Mouse (Mus musculus) midbrain, embryonic 10.5 days (tissue): Measurements from ENCODE around the gene Heg1. TPM values are rescaled to one million over a fixed set of nuclear protein-coding genes. Genes with fewer than 3 reads are reported as not detected.

Experiments used
- DNase-seq: peaks from one replicate; pipeline ENCODE4 v3.0.0-alpha.2; 2017; ENCODE audit warnings: low spot score
- H3K27ac ChIP-seq: fragments of 300-500 bp; sonication (generic); replicated peaks from 2 replicates; pipeline ENCODE4 v1.5.1; 2016; ENCODE audit warnings: mild to moderate bottlenecking
- H3K27me3 ChIP-seq: fragments of 300-500 bp; sonication (generic); 2 replicates; pipeline ENCODE4 v1.6.1; 2016; ENCODE audit warnings: low read depth, mild to moderate bottlenecking; ENCODE audit not compliant: poor library complexity, severe bottlenecking
- H3K36me3 ChIP-seq: fragments of 300-500 bp; sonication (generic); 2 replicates; pipeline ENCODE4 v1.6.1; 2016; ENCODE audit warnings: mild to moderate bottlenecking, moderate library complexity
- H3K4me1 ChIP-seq: fragments of 300-500 bp; sonication (generic); 2 replicates; pipeline ENCODE4 v1.6.1; 2016
- H3K4me3 ChIP-seq: fragments of 300-500 bp; sonication (generic); 2 replicates; pipeline ENCODE4 v1.5.1; 2016; ENCODE audit warnings: mild to moderate bottlenecking, moderate library complexity
- H3K9me3 ChIP-seq: fragments of 300-500 bp; sonication (generic); replicated peaks from 2 replicates; pipeline ENCODE4 v1.6.1; 2016; ENCODE audit warnings: mild to moderate bottlenecking
- WGBS: fragments of 180-500 bp; shearing (Covaris S2); methylation state at CpG from one replicate; pipeline ENCODE4 v1.1.7; 2016; 5-methylcytosine and 5-hydroxymethylcytosine counted together
- polyA plus RNA-seq: library from polyadenylated mRNA; unstranded; fragments of >200 nt; fragmentation: Nextera tagmentation; extraction: Ambion mirVana; gene quantifications from 2 replicates; pipeline ENCODE4 v1.2.1, GENCODE M21; 2016

Gene Heg1
- polyA plus RNA-seq, 1 experiment from 2014 or later: 34.3 TPM

GRCm38 (mm10) chr16:33742233-33742632, 58.1 kb downstream of the Heg1 start:
- peaks cover 50% of the 10 kb centered on the region for H3K4me1 ChIP-seq
- H3K4me3 ChIP-seq: no peak overlapping the region
- H3K36me3 ChIP-seq: peaks cover 97% of the 10 kb centered on the region
- no peak for DNase-seq
- H3K9me3 ChIP-seq: no peaks in the 10 kb centered on the region
- no peak overlapping the region; the same call in 1 of the 2 replicates for H3K27ac ChIP-seq
- WGBS: 84% methylated on average over 9 of the region's 9 CpGs
- H3K27me3 ChIP-seq: no peaks in the 10 kb centered on the region

- Histone ChIP-seq H3K4me1 (peaks cover 25% of the 10 kb centered on the region), H3K36me3 (peaks cover 99% of the 10 kb centered on the region), H3K9me3 (no peaks in the 10 kb centered on the region), H3K4me3 (no peak overlapping the region), H3K27me3 (no peaks in the 10 kb centered on the region), H3K27ac (no peak overlapping the region)
- no peak for DNase-seq
- 65% methylated on average over 7 of the region's 7 CpGs for WGBS
These were observed 60.7 kb downstream of the Heg1 start for GRCm38 (mm10) chr16:33744622-33745419.

GRCm38 (mm10) chr16:33745457-33745856, 61.3 kb downstream of the Heg1 start:
- no peaks in the 10 kb centered on the region for H3K27me3 ChIP-seq
- H3K4me3 ChIP-seq: no peak overlapping the region
- WGBS: 91% methylated on average over 7 of the region's 7 CpGs
- peaks cover 18% of the 10 kb centered on the region for H3K4me1 ChIP-seq
- no peak for DNase-seq
- H3K27ac ChIP-seq: no peak overlapping the region
- H3K36me3 ChIP-seq: peaks cover 99% of the 10 kb centered on the region
- no peaks in the 10 kb centered on the region for H3K9me3 ChIP-seq

GRCm38 (mm10) chr16:33746074-33746676, 62.0 kb downstream of the Heg1 start:
- Histone ChIP-seq H3K36me3 (peaks cover 99% of the 10 kb centered on the region), H3K4me3 (no peak overlapping the region), H3K27ac (no peak overlapping the region), H3K4me1 (peaks cover 11% of the 10 kb centered on the region), H3K9me3 (no peaks in the 10 kb centered on the region), H3K27me3 (no peaks in the 10 kb centered on the region)
- no peak for DNase-seq
- 91% methylated on average over 10 of the region's 10 CpGs for WGBS

GRCm38 (mm10) chr16:33747346-33747954, 63.3 kb downstream of the Heg1 start:
- H3K27ac ChIP-seq: no peak overlapping the region
- DNase-seq: no peak
- no peaks in the 10 kb centered on the region for H3K4me1 ChIP-seq
- H3K9me3 ChIP-seq: no peaks in the 10 kb centered on the region
- no peaks in the 10 kb centered on the region for H3K27me3 ChIP-seq
- WGBS: 81% methylated on average over 7 of the region's 7 CpGs
- peaks cover 97% of the 10 kb centered on the region for H3K36me3 ChIP-seq
- H3K4me3 ChIP-seq: no peak overlapping the region

GRCm38 (mm10) chr16:33747994-33748393, 63.8 kb downstream of the Heg1 start:
- Histone ChIP-seq H3K27ac (no peak overlapping the region), H3K4me3 (no peak overlapping the region), H3K9me3 (no peaks in the 10 kb centered on the region), H3K36me3 (peaks cover 97% of the 10 kb centered on the region), H3K27me3 (no peaks in the 10 kb centered on the region), H3K4me1 (no peaks in the 10 kb centered on the region)
- DNase-seq: no peak
- 87% methylated on average over 2 of the region's 2 CpGs for WGBS

GRCm38 (mm10) chr16:33751152-33751551, 67.0 kb downstream of the Heg1 start:
- H3K27ac ChIP-seq: peak overlapping the region; percentile 4; the same call in 1 of the 2 replicates
- peaks cover 97% of the 10 kb centered on the region for H3K36me3 ChIP-seq
- no peak overlapping the region for H3K4me3 ChIP-seq
- WGBS: 48% methylated on average over 13 of the region's 13 CpGs
- no peaks in the 10 kb centered on the region for H3K4me1 ChIP-seq
- DNase-seq: no peak
- H3K27me3 ChIP-seq: no peaks in the 10 kb centered on the region
- H3K9me3 ChIP-seq: no peaks in the 10 kb centered on the region

- H3K4me3 ChIP-seq: no peak overlapping the region
- no peaks in the 10 kb centered on the region for H3K9me3 ChIP-seq
- 61% methylated on average over 12 of the region's 12 CpGs for WGBS
- no peak for DNase-seq
- peak overlapping the region; percentile 28; the same call in 1 of the 2 replicates for H3K27ac ChIP-seq
- no peaks in the 10 kb centered on the region for H3K27me3 ChIP-seq
- peaks cover 97% of the 10 kb centered on the region for H3K36me3 ChIP-seq
- no peaks in the 10 kb centered on the region for H3K4me1 ChIP-seq
These were observed 67.4 kb downstream of the Heg1 start for GRCm38 (mm10) chr16:33751590-33751989.

- 89% methylated on average over 8 of the region's 8 CpGs for WGBS
- Histone ChIP-seq H3K27me3 (no peaks in the 10 kb centered on the region), H3K9me3 (no peaks in the 10 kb centered on the region), H3K4me3 (no peak overlapping the region), H3K36me3 (peaks cover 99% of the 10 kb centered on the region), H3K4me1 (no peaks in the 10 kb centered on the region), H3K27ac (no peak overlapping the region)
- DNase-seq: no peak
These were observed 68.9 kb downstream of the Heg1 start for GRCm38 (mm10) chr16:33752904-33753578.

- WGBS: 78% methylated on average over 8 of the region's 8 CpGs
These were observed 71.1 kb downstream of the Heg1 start for GRCm38 (mm10) chr16:33755293-33755692.

GRCm38 (mm10) chr16:33755961-33756360, 71.8 kb downstream of the Heg1 start:
- WGBS: 55% methylated on average over 16 of the region's 16 CpGs
- Histone ChIP-seq H3K36me3 (peaks cover 89% of the 10 kb centered on the region), H3K4me1 (peaks cover 10% of the 10 kb centered on the region), H3K4me3 (no peak overlapping the region), H3K9me3 (no peaks in the 10 kb centered on the region), H3K27ac (0 out of 2 replicates have a peak overlapping the region, but pooled peaks have one; percentile 1), H3K27me3 (no peaks in the 10 kb centered on the region)
- no peak for DNase-seq

More at GRCm38 (mm10) chr16:33755293-33755692, 71.1 kb downstream of the Heg1 start:
- no peaks in the 10 kb centered on the region for H3K27me3 ChIP-seq
- H3K4me3 ChIP-seq: no peak overlapping the region
- H3K27ac ChIP-seq: no peak overlapping the region
- no peak for DNase-seq
- peaks cover 89% of the 10 kb centered on the region for H3K36me3 ChIP-seq
- H3K9me3 ChIP-seq: no peaks in the 10 kb centered on the region
- H3K4me1 ChIP-seq: peaks cover 3% of the 10 kb centered on the region

- 45% methylated on average over 6 of the region's 6 CpGs for WGBS
- Histone ChIP-seq H3K27ac (0 out of 2 replicates have a peak overlapping the region, but pooled peaks have one; percentile 1), H3K27me3 (no peaks in the 10 kb centered on the region), H3K4me1 (peaks cover 14% of the 10 kb centered on the region), H3K9me3 (no peaks in the 10 kb centered on the region), H3K36me3 (peaks cover 89% of the 10 kb centered on the region), H3K4me3 (no peak overlapping the region)
- DNase-seq: no peak
These were observed 72.2 kb downstream of the Heg1 start for GRCm38 (mm10) chr16:33756396-33756795.
